Mouse (Mus musculus) stomach, embryonic 14.5 days (tissue): ENCODE measurements around the gene Mansc1. TPM values are rescaled to one million over a fixed set of nuclear protein-coding genes. Genes with fewer than 3 reads are reported as not detected.
A peak's percentile ranks its signal among the peaks of the same experiment; 100 is the strongest.

ENCODE experiments used
- ATAC-seq: fragments of 200-750 bp; cut with Nextera tagmentation; 2 replicates; pipeline ENCODE4 v1.8.0; 2017; ENCODE audit warnings: low read depth, moderate TSS enrichment; ENCODE audit not compliant: insufficient number of reproducible peaks, insufficient read depth, low FRiP score
- H3K27ac ChIP-seq: fragments of 300-500 bp; sonication (generic); 2 replicates; pipeline ENCODE4 v1.5.1; 2014; ENCODE audit warnings: mild to moderate bottlenecking, low read length, moderate library complexity, mixed read lengths
- H3K27me3 ChIP-seq: fragments of 300-500 bp; sonication (generic); 2 replicates; pipeline ENCODE4 v1.6.1; 2014; ENCODE audit warnings: low read length, control low read depth, mixed read lengths; ENCODE audit not compliant: control insufficient read depth, insufficient read depth
- H3K36me3 ChIP-seq: fragments of 300-500 bp; sonication (generic); 2 replicates; pipeline ENCODE4 v1.6.1; 2014; ENCODE audit warnings: mild to moderate bottlenecking, control low read depth, low read length, moderate library complexity, mixed read lengths; ENCODE audit not compliant: control insufficient read depth, insufficient read depth
- H3K4me1 ChIP-seq: fragments of 300-500 bp; sonication (generic); 2 replicates; pipeline ENCODE4 v1.6.1; 2014; ENCODE audit warnings: low read length, control low read depth, mixed read lengths; ENCODE audit not compliant: control insufficient read depth, insufficient read depth
- H3K4me2 ChIP-seq: fragments of 300-500 bp; sonication (generic); replicated peaks from 2 replicates; pipeline ENCODE4 v1.6.1; 2014; ENCODE audit warnings: low read depth, low read length, control low read depth
- H3K4me3 ChIP-seq: fragments of 300-500 bp; sonication (generic); 2 replicates; pipeline ENCODE4 v1.5.1; 2014; ENCODE audit warnings: low read depth, low read length, control low read depth
- H3K9ac ChIP-seq: fragments of 300-500 bp; sonication (generic); replicated peaks from 2 replicates; pipeline ENCODE4 v1.6.1; 2014; ENCODE audit warnings: low read depth, mild to moderate bottlenecking, control low read depth, low read length, moderate library complexity, mixed read lengths
- H3K9me3 ChIP-seq: fragments of 300-500 bp; sonication (generic); 2 replicates; pipeline ENCODE4 v1.6.1; 2016; ENCODE audit warnings: low read depth, low read length, control low read depth; ENCODE audit not compliant: control insufficient read depth
- WGBS: fragments of 180-500 bp; shearing (Covaris S2); extraction: QIAGEN DNeasy Blood & Tissue Kit; methylation state at CpG from one replicate; pipeline ENCODE4 v1.1.7; 2014; 5-methylcytosine and 5-hydroxymethylcytosine counted together
- polyA plus RNA-seq: library from polyadenylated mRNA; unstranded; fragments of >200 nt; fragmentation: Nextera tagmentation; extraction: Ambion mirVana; gene quantifications from 2 replicates; pipeline ENCODE4 v1.2.1, GENCODE M21; 2014

Gene Mansc1
- polyA plus RNA-seq, 1 experiment from 2014 or later, result 9.6 TPM

DNA sequence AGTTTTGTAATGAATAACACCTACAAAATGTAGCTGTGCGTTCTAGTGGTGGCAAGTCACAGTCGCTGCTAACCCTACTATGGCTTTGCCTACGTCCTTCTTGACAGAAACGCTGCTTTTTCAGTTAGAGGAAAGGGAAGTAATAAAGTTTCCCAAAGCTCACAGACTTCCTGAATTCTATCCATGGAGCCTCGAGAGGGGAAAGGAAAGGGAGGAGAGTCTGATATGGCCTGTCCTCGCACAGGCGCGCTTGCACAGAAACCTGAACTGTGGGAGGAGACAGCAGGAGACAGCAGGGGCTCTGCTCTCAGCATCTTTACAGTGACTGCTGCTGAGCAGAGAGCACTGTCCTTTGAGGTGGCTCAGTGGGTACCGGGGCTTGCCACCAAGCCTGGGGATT is 1.8 kb downstream of the Mansc1 start:
- WGBS, result 75% methylated on average over 9 of the region's 9 CpGs
- H3K27me3 ChIP-seq, result no peaks in the 10 kb centered on the region
- H3K27ac ChIP-seq, result no peak overlapping the region
- H3K4me3 ChIP-seq, result no peak overlapping the region
- H3K9me3 ChIP-seq, result no peaks in the 10 kb centered on the region
- H3K36me3 ChIP-seq, result no peaks in the 10 kb centered on the region
- no peak overlapping the region for H3K4me2 ChIP-seq
- no peak for ATAC-seq
- no peak overlapping the region for H3K9ac ChIP-seq
- 0 out of 2 replicates have a peak, but pooled peaks cover 3% of the 10 kb centered on the region for H3K4me1 ChIP-seq

DNA sequence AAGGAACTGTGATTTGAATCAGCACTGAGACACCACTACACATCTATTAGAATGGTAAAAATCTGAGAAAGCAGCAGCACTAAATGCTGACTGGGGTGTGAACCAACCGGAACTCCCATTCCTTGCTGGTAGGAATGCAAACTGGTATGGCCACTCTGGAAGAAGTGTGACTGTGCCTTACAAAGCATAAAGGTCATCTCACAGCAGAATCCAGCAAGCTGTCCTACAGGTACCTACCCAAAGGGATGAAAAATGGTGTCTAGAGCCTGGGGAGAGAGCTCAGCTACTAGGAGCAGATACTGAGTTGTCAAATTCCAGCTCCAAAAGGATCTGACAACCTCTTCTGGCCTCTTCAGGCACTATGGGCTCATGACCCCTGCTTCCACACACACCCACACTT is 5.7 kb downstream of the Mansc1 start:
- Histone ChIP-seq H3K27me3 (no peaks in the 10 kb centered on the region), H3K4me3 (no peak overlapping the region), H3K27ac (no peak overlapping the region), H3K4me1 (no peaks in the 10 kb centered on the region), H3K9ac (no peak overlapping the region), H3K9me3 (no peaks in the 10 kb centered on the region), H3K4me2 (no peak overlapping the region), H3K36me3 (no peaks in the 10 kb centered on the region)
- ATAC-seq, result no peak
- WGBS, result 74% methylated on average over 1 of the region's 1 CpGs

DNA sequence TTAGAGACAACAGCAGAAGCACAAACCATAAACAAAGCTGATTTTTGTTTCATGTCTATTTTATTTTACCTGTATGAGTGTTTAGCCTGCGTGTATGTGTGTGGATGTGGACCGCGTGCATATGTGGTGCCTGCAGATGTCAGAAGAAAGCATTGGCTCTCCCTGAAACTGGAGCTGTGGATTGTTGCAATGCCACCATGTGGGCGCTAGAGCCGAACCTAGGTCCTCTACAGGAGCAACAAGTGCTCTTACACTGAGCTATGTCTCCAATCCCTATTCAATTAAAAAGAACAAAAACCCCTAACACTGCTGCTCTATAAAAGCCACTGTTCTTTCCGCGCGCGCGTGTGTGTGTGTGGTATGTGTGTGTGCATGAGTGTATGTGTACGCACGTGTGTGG is 6.9 kb downstream of the Mansc1 start:
- Histone ChIP-seq H3K4me1 (no peaks in the 10 kb centered on the region), H3K4me3 (no peak overlapping the region), H3K27me3 (no peaks in the 10 kb centered on the region), H3K27ac (no peak overlapping the region), H3K36me3 (no peaks in the 10 kb centered on the region), H3K9me3 (no peaks in the 10 kb centered on the region), H3K9ac (no peak overlapping the region), H3K4me2 (no peak overlapping the region)
- 71% methylated on average over 12 of the region's 12 CpGs for WGBS
- no peak for ATAC-seq

DNA sequence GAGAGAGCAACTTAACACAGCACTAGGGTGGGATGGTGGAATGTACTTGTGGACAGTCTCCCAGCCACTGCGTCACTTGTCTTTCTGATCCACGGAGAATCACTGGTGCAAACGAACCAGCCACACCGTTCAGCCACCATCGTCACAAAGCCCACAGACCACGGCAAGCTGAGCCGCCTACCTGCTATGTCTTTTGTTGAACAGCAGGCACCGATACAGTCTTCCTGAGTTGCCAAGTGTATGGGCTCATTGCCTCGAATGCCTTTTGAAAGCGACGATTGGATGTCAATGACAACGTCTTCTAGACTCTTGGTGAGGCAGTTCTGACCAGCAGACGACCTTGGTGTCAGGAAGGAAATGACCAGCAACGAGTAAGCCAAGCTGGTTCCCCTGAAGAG is 10.7 kb downstream of the Mansc1 start:
- 82% methylated on average over 14 of the region's 14 CpGs for WGBS
- Histone ChIP-seq H3K36me3 (no peaks in the 10 kb centered on the region; the same call in 1 of the 2 replicates), H3K4me1 (no peaks in the 10 kb centered on the region), H3K27me3 (no peaks in the 10 kb centered on the region), H3K27ac (no peak overlapping the region), H3K9me3 (no peaks in the 10 kb centered on the region), H3K4me2 (no peak overlapping the region), H3K9ac (no peak overlapping the region), H3K4me3 (no peak overlapping the region)
- no peak for ATAC-seq

DNA sequence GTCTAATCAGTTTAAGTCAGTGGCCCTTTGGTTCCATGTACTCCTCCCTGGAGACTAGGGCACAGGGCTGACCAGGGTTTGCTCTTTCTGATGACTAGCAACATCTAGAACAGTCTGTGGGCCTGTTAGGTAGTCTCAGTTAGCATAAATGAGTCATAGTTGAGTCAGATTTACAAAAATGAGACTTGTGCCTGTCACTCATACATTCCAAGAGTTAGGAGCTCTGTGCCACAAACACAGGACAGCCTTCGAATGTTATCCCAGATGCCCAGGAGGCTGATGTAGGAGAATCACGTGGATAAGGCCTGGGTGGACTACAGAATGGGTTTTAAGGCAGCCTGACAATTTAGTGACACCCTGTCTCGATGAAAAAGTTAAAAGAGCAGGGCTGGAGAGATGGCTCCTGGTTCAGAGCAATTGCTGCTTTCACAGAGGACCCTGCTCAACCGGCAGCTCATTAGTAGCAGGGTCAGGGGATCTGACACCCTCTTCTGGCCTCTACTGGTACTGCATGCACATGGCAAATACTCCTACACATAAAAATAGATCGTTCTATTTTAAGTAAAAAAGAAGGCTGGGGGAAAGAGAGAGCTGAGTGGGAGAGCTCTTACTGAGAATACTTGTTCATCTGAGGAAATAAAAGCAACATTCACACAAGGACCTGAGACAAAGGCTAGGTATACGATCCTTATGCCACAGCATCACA is 11.3 kb downstream of the Mansc1 start:
- H3K4me1 ChIP-seq, result no peaks in the 10 kb centered on the region
- no peak for ATAC-seq
- no peaks in the 10 kb centered on the region for H3K9me3 ChIP-seq
- no peak overlapping the region for H3K27ac ChIP-seq
- no peaks in the 10 kb centered on the region; the same call in 1 of the 2 replicates for H3K36me3 ChIP-seq
- WGBS, result 75% methylated on average over 6 of the region's 6 CpGs
- H3K9ac ChIP-seq, result no peak overlapping the region
- no peak overlapping the region for H3K4me2 ChIP-seq
- no peak overlapping the region for H3K4me3 ChIP-seq
- no peaks in the 10 kb centered on the region for H3K27me3 ChIP-seq

DNA sequence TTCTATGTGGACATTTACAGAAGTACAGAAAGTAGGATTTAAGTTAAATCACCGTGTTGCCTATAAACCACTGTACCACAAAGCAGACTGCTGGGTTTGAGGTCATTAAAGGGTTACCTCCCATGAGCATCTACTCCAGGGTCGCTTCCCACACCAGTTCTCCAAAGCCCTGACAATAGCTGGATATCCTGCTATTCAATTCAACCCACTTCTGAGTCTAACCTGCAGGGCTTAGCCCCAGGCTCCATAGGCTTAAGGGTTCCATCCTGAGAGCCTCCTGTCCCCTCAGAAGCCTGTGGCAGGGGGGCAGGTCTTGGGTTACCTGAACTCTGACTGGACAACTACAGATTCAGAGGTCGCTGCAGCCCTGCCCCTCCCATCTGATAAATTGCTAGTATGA is 12.2 kb downstream of the Mansc1 start:
- no peak for ATAC-seq
- Histone ChIP-seq H3K4me3 (no peak overlapping the region), H3K4me1 (no peaks in the 10 kb centered on the region), H3K4me2 (no peak overlapping the region), H3K27me3 (no peaks in the 10 kb centered on the region), H3K27ac (no peak overlapping the region), H3K9ac (no peak overlapping the region), H3K9me3 (no peaks in the 10 kb centered on the region), H3K36me3 (no peaks in the 10 kb centered on the region; the same call in 1 of the 2 replicates)
- WGBS, result 71% methylated on average over 3 of the region's 3 CpGs

DNA sequence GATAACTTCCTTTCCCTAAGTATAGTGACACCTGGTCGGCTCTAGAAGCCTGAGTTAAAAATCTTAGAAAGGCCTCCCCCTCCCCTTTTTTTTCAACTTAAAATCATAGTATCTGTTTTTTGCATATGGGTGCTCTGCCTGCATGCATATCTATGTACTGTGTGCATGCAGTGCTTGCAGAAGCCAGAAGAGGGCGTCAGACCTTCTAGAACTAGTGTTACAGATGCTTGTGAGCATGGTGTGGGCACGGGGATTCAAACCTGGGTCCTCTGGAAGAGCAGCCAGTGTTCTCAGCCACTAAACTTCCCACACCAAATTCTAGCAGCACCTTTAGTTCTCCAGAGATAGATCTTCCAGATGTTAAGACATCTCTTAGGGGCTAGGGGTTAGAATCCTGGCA is 14.7 kb downstream of the Mansc1 start:
- no peak overlapping the region for H3K4me2 ChIP-seq
- H3K27me3 ChIP-seq, result no peaks in the 10 kb centered on the region
- no peak overlapping the region for H3K27ac ChIP-seq
- no peak for ATAC-seq
- H3K4me3 ChIP-seq, result no peak overlapping the region
- WGBS, result 54% methylated on average over 3 of the region's 3 CpGs
- H3K36me3 ChIP-seq, result no peaks in the 10 kb centered on the region; the same call in 1 of the 2 replicates
- H3K9me3 ChIP-seq, result no peaks in the 10 kb centered on the region
- no peak overlapping the region for H3K9ac ChIP-seq
- H3K4me1 ChIP-seq, result no peaks in the 10 kb centered on the region

DNA sequence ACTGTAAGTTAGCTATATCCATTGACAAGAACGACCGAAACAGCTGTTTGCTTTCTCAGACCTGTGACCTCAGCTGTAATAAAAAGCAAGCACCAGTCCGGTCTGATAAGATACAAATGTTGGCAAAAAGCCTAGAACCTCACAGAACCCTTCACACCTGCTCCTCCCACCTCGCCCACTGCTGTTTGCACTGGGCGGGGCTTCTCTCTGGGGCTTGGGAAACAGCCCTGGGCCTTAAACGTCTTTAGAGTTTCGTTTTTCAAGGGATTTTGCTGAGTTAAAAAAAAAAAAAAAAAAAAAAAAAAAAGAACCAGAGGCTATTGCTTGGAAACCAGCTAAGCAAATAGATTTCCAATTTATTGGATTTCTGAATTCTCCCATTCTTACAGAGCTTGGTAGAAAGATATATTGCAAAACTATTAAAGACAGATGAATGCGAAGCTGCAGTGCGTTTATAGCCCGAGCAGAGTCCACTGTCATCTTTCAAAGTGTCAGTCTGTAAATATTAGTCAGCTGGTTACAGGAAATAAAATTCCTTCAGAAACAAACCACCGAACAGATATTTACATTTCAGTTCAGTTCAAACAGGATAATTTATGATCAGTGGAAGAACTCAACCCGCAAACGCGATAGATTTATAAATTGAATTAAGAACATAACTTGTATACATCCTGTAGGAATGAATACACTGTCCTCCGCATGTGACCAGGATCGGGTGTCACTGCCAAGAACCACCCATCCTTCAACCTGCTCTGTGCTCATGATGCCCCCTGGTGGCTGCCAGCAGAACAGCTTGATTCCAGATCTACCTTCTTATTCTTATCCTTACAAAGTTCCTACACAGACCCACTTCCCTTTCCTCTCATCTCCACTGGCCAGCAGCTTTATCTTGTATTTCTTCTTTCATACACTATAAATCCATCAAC is 17.3 kb downstream of the Mansc1 start:
- Histone ChIP-seq H3K9me3 (no peaks in the 10 kb centered on the region), H3K4me2 (peak overlapping the region; percentile 28), H3K4me1 (no peaks in the 10 kb centered on the region), H3K36me3 (no peaks in the 10 kb centered on the region; the same call in 1 of the 2 replicates), H3K27me3 (no peaks in the 10 kb centered on the region), H3K27ac (no peak overlapping the region), H3K9ac (no peak overlapping the region), H3K4me3 (no peak overlapping the region)
- 5% methylated on average over 16 of the region's 16 CpGs for WGBS
- ATAC-seq, result peak; percentile 78
